Mouse (Mus musculus) kidney, adult 2 months (tissue): ENCODE results near the gene Tmem253.

Source experiments
- CTCF ChIP-seq: fragments of 200-500 bp; conservative IDR thresholded peaks from 2 replicates; pipeline ENCODE4 v1.5.1; 2011; ENCODE audit warnings: low read depth, mild to moderate bottlenecking, control low read depth, low read length, moderate library complexity, mixed read lengths; ENCODE audit not compliant: insufficient read depth, insufficient read length
- POLR2A ChIP-seq: fragments of 200-500 bp; IDR thresholded peaks from one replicate; pipeline ENCODE4 v1.6.1; 2011; ENCODE audit warnings: low read depth, low read length, control low read depth

- TF ChIP-seq CTCF (no peak), POLR2A (no peak)
Measured at GRCm38 (mm10) chr14:51994453-51994852, 21.0 kb upstream of the Tmem253 start.
